Mouse (Mus musculus) liver (tissue): ENCODE measurements around the gene Tgm4.

Experiments
- DNase-seq: peaks from one replicate; pipeline ENCODE4 v3.0.0-alpha.2; 2020; ENCODE audit warnings: mixed read lengths

Tgm4 gene

DNA sequence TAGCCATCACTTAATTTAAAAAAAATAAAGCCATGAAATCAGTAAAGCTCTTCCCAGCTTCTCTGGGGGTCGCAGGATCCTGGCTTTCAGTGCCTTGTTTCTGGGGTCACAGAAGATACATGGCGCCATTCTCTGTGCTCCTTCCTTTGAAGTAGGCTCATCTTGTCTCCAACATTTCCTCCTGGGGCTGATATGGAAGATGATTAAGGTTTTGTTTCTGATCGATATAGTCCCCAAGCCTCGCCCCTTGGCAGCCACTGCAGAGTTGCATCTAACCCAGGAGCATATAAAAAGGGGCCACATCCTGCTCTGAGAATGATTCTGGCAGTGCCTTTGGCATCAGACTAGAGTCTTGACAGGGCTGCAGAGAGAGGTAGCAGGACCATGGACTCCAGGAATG, at the start of gene Tgm4:
Gene Tgm4, plus strand, starts transcription at position 301 of the 400 bp plus-strand sequence.
- DNase-seq, result no peak

DNA sequence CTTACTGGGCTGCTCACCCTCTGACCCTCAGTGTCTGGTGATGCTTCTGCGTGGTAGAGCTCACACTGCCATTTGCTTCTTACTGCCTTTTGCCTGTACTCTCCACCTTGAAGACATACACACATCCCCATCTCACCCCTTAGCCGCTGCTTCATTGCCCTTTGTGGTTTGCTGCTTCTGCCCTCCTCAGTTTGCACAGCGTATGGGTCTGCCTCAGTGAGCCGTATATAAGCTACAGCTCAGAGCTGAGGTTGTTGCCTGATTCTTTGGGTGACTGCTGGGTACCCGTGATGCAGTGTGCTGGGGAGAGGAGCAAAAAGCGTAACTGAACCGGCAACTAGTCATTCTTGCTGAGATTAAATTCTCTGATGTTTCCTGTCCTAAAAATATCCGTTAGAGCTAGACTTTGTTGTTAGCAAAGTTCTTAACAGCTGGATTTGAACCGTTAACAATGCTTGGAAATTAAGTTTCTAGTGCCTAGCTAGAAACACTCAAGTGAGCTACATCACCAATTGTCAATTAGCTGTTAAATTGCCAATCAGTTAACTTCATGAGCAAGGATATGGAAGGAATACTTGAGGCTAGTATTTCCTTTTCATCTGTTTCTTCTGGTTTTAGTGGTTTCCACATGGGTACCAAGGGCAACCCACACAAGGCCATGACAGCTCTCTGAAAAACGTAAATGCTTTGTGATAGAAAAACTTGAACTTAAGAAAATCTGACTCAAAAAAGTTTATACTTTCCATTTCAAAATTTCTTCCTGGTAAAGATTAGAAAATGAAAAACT, 35.9 kb upstream of the Tgm4 start:
- no peak for DNase-seq

DNA sequence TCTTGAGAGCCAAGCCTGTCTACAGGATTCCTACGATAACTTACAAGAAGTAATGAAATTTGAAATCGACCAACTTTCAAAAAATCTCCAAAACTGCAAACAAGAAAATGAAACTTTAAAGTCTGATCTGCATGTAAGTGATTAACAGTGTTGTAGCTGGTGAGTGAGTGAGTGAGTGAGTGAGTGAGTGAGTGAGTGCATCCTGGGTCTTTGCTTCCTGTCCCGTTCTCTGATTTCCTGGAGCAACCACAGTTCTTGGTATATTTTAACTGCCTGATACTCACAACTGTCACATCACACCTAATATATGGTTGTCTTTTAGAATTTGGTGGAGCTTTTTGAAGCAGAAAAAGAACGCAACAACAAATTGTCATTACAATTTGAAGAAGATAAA, 35.3 kb upstream of the Tgm4 start:
- no peak for DNase-seq

DNA sequence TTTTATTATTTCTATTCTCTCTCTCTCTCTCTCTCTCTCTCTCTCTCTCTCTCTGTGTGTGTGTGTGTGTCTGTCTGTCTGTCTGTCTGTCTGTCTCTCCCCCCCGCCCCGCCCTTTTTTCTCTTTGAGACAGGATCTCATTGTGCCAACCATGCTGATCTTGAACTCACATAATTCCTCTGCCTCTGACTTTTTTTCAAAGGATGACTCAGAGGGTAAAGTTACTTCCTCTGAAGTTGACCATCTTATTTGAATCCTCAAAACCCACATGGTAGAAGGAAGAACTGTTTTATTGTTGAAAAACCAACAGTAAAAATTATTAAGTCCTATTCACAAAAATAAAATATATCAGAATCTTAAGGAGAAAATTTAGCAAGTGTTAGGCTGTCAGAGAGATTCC, 29.8 kb upstream of the Tgm4 start:
- no peak for DNase-seq

DNA sequence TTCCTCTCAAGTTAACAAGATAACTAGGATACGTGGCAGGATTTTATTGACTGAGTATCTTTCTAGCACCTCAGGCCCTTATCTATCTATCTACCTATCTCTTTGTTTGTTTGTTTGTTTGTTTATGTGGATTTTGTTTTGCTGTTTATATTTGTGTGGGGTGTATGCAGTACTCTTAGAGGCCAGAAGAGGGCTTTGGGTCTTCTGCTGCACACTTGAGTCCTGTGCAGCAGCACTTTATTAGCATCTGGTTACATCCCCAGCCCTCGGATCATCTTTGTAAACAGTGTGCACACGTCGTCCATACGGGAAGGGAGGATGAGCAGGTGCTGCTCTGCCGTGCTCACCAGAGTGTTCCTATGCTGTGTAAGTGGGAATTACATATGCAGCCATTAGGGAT, 28.5 kb upstream of the Tgm4 start:
- no peak for DNase-seq

DNA sequence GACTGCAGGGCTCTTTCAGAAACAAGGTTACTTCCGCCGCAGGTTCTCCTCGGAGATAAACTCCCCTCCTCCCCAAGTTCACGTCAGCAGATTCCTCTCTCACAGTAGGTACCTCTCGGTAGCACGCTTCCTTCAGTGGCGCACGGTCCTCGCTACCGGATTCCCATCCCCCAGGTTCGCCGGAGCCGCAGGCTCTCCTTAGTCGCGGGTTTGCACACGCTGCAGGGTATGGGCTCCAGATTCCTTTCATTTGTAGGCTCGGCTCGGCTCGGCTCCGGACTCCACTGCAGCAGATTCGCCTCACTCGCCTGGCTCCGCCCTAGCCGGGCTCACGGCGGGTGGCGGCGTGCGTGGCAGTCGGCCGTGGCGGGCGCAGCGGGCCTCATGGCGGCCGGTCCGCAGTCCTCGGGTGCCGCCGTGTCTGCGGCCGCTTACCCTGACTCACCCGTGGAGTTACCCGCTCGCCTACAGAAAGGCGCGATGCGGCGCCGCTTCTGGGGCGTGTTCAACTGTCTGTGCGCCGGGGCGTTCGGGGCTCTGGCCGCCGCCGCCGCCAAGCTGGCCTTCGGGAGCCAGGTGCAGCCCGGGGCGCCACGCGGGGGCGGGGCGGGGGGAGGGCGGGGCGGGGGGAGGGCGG, 13.4 kb upstream of the Tgm4 start, which contains the start of gene Tmem42:
Gene Tmem42, plus strand, starts transcription at position 332 of the 637 bp plus-strand sequence.
- peak; percentile 87 for DNase-seq

DNA sequence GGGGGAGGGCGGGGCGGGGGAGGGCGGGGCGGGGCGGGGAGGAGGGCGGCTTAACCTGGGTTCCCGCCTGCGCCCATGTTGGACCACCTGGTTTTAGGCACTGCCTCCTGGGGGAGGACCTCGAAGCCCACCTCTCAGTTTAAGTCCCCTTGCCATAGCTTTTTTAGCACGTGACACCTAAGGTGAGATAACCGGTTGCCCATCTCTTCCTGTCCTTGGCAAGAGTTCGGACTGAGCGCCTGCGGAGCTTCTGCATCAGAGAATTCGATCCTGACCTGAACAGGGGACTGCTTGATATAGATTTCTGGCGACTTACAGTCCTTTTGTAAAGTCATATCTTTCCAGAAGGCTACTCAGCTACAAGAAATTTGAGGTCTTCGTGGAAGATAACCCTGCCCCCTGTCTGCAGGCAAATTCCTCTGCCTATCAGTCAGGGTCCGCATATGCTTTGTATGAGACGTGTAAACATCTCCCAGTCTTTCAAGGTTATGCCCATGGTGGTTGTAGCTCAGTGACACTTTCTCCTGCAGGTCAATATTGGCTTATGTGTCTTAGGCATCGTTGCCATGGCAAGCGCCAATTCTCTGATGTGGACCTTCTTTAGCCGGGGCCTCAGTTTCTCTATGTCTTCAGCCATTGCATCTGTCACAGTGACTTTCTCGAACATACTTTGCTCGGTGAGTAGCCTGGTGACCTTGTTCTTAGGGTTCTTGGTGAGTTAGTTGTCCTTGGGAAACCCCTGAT, 12.7 kb upstream of the Tgm4 start:
- DNase-seq, result no peak

DNA sequence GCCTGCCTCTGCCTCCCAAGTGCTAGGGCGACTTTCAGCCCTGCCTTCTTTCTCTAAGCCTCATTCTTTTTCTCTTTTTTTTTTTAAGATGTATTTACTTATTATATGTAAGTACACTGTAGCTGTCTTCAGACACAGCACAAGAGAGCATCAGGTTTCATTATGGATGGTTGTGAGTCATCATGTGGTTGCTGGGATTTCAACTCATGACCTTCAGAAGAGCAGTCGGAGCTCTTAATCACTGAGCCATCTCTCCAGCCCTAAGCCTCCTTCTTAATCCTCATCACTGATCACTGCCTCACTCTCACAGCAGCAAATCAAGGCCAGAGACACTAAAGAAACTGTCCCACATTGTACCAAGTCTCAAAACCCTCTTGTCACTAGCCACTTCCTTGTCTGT, 10.3 kb upstream of the Tgm4 start:
- no peak for DNase-seq

DNA sequence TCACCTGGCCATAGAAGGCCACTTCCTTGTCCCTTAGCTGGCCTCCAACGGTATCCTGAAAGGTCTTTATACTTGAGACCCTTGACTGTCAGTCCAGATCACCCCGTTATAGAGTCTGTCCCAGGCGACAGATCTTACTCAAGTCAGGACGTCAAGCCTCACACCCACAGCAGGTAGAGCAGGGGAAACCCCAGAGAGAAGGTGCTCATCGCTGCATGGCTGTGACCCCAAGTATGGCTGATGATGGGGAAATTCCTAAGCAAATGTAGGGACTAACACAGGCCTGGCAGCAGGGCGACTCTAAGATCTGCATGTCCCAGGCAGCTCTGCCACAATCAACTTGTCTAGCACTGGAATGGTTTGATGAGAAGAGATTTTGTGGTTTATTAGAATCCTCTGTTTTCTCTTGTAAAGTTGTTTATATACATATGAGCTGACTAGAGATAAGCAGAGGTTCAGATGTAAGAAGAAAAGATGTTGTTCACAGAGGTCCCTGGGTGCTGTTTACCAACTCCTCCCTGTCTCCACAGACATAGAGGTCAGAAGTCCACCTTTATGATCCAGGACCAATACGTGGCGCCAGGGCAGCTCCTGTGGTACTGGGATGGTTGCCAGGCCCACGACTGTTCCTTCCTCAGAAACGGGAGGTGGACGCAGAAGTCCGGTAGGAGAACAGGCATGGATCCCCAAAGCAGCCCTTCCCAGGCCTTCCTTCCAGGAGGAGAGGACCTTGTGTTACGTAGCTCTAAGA, 2.9 kb upstream of the Tgm4 start:
- no peak for DNase-seq

DNA sequence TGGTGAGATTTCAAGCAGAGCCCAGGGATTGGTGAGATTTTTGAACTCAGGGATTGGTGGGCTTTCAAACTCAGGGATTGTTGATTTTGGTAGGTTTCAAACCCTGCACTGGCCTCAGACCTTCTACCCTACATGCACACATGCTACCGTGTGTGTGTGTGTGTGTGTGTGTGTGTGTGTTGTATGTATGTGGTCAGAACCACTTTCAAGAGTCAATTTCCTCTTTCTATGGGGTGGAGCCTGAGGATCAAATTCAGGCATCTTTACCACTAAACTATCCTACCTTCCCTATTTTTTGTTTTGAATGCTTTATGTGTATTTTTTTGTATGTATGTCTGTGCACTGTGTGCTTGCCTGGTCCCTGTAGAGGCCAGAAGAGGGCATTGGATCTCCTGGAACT, 13.1 kb downstream of the Tgm4 start:
- DNase-seq, result no peak

DNA sequence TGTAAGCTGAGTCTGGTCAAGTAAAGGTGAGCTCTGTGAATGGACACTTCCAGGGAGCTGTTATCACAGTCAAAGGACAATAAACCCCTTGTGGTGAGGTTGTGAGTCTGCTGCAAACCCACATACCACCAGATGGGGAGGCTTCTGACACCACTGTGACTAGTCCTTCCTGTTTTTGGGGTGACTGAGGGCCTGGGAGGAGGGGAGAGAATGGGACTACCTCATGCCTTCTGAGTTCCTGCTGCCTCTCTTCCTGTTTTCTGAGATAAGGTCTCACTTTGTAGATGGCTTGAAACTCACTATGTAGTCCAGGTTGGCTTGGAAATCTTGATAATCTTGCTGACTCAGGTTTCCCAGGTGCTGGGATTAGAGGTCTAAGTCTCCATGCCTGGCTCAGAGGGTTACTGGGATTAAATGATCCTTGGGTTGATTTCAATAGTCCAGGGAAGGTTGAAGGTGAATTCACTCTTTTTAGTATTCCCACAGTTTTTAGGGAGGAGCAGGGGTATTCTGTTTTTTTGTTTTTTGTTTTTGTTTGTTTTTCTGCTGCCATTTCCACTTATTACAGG, 24.3 kb downstream of the Tgm4 start:
- peak; percentile 22 for DNase-seq

DNA sequence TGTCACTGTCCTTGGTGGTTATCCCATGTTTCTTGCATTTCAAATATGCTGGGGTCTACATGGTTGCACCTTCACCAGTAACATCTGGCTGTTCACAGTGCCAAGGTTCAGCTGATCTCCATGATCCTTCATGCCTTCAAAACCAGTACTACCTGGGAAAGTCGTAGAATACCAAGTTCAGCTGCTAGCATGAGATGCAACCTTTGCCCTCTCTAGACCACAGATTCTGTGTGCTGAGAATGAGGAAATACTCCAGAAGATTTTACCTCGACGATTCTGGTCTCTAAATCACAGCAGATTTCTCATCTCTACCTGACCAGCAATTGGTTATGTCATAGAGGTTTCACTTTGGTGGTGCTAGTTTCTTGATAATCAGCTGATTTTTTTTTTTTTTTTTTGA, 25.6 kb downstream of the Tgm4 start:
- no peak for DNase-seq

DNA sequence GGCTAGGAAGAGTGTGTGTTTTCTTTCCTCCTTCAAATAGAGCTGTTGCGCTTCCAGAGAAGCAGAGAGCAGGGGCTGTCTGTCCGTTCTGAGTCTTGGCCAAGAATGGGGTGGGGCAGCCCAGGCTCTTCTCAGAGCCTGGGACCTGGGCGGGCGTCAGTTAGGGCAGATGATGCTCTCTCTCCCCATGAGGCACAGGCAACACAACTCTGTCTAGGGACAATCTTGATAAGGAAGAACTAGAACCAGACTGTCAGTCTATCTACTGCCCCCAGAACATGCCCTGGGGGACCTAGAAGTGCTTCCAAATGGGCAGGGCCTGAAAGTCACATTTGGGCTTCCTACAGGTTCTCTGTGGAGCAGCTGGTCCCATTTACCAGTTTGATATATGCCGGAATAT, 44.6 kb downstream of the Tgm4 start:
- DNase-seq, result peak; percentile 26

DNA sequence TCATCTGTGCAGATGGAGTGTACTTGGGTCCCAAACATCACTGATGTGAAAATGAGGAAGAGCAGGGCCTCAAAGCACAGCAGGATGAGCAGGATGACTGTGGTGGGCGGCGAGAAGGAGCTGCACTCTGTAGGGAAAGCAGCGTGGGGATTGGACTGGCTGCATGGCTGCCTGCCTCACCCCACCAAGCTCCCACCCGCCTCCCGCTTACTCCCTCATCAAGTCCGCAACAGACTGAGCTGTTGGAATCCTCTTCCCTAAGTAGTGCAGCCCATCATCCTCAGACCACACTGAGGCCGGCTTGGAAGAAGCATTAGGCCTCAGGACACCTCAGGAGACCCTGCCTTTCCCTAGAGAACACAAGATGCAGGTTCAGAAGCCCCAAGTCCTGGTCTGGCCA, 45.8 kb downstream of the Tgm4 start:
- DNase-seq, result no peak

DNA sequence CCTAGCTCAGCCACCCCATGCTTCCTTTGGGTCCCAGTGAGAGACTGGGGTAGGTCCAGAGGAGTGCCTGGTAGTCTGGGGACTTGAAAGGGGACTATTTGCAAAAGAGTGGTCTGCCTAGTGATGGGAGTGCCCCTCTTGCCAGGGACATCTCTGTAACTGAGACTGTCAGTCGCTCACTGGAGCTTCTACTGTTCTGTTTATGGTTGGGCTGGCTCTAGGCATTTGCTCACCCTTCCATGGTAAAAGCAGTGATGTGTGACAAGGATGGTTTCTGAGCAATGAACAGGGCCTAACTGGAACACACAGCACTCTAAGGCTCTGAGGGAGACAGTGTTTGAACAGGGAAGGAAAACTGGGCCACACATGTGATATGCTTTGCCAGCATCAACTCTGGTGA, 46.3 kb downstream of the Tgm4 start:
- DNase-seq, result no peak

DNA sequence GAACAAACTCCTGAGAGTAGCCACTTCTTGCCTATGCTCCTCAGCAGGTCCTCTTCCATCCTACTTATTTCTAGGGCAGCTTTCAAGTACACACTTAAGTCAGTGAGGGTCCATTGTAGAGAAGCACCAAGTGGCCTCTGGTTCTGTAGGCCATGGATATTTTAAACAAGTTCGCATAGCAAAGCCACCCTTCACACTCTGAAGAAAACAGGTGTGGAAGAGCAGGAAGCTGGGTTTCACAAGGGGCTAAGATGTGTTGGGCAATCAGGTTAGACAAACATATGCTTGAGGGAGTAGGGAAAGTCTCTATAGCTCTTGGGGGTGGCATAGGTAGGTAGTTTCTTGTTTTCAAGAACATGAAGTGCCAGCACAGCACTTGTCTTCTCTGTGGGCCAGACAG, 50.8 kb downstream of the Tgm4 start:
- DNase-seq, result no peak

DNA sequence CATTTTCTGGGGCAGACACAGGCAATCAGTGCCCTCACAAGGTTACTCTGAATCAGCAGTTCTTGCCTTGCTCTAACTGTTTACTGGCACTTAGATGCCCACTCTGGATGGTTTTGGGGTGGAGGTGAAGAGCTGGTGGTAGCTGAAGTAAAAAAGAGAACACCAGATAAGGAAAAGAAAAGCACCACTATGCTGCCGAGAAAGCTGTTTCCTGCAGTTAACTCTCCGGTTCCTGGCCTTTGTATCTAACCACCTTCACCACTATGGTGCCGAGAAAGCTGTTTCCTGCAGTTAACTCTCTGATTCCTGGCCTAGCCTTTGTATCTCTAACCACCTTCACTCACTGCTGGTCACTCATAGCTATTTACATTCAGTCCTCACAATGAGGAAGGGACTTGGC, 53.0 kb downstream of the Tgm4 start:
- no peak for DNase-seq

DNA sequence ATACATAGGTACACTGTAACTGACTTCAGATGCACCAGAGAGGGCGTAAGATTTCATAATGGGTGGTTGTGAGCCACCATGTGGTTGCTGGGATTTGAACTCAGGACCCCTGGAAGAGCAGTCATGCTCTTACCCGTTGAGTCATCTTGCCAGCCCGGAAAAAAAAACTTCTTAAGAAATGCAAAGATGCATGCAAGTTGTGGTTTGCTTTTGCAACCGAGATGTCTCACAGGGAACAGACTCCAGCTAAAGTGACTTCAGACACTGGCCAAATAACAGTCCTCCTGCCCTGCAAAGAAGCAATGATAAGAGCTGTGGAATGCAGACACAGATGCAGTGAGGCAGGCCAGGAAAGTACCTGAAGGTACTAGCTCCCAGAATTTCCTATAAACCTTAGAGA, 56.3 kb downstream of the Tgm4 start:
- no peak for DNase-seq

DNA sequence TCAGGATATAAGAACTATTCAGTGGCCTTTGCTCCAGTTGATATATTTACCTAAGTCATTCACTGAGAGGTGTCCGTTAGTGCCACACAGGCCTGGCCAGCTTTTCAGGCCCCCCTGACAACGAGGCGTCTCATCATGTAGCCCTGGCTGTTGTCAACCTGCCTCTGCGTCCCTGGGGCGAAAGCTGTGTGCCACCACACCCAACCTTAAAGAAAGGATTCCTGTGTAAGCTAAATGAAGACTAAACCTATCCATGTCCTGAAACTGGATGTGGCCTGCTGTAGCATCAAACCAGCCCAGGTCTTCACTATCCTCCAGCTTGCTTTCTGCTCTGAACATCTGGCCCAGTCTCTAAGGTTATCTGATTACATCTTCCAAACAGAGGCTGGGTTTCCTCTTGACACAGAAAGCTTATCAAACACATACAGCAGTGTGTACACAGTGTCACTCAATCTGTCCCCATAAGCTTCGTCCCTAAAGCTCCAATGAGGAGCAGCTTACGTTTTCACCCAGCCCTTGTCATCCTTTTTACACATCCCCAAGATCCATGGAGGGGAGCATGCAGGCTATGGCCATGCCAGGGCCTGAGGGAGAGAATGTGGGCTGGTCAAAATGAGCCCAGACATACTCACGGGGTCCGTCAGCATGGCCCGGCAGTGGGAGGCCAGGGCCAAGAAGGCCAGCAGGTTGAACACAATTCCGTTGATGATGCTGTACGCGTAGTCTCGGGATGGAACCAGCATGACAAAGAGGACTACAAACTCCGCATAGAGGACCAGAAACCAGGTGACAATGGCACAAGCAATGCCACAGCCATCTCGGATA, 65.3 kb downstream of the Tgm4 start:
- DNase-seq, result no peak

DNA sequence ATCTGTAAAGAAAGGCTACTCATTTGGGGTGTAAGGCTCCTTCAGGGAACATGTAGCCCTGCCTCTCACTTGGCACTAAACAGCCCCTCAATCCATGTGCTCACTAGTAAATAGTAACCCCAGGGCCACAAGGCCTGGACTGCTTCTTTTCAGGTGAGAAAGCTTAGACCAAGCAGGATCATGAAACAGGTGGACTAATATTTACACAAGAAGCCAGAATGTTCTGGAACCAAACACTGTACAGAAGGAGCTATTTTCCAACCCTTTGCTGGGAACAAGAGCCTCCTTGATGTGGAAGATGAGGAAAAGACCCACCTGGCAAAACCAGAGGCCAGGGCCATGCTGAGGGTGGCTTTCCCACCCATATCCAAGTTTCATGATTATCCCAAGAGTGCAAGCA, 68.9 kb downstream of the Tgm4 start:
- no peak for DNase-seq

DNA sequence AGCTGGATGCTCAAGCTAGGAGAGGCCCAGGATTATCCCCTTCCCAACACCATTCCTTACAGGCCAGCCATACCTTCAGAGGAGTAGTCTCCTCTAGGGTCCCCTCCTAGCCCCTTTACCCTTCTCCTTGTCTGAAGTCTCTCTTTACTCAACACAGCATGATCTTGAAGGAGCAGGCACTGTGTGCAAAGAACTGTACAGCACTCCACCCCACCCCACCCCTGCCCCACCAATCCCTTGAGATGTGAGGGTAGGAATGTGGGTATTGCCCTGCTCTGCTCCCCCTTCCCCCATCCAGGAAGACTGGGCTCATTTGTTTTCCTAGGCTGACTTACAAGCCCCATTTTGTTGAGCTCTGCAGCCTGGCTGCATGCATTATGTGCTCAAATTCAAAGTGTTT, 69.8 kb downstream of the Tgm4 start:
- DNase-seq, result no peak

DNA sequence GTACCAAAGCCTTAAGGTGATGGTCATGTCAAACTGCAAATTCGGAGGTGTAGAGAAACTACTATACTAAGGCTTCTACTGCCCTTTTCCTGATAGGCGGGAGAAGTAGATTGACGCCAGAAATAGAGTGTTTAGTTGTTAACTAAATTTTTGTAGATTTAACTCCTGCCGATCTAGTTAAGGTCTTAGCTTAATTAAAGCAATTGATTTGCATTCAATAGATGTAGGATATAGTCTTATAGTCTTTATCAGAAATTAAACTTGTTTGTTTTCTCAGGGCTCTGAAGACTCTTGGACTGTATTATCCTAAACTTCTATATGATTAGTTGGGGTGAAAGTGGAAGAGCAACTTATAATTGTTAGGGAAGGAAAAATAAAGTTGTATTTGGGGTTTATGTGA, 72.7 kb downstream of the Tgm4 start:
- DNase-seq, result no peak
